Mouse (Mus musculus) cerebellum, adult 11 months (tissue): Measurements from ENCODE around the gene Myod1.
A peak's percentile ranks its signal among the peaks of the same experiment; 100 is the strongest.

ENCODE experiments used
- DNase-seq: peaks from one replicate; pipeline ENCODE4 v3.0.0; 2022

Gene Myod1

GRCm38 (mm10) chr7:46376172-46377007 is at the start of gene Myod1:
Gene Myod1 (plus strand): TSS chr7:46376474.
- DNase-seq = no peak

GRCm38 (mm10) chr7:46327896-46328295 is 48.4 kb upstream of the Myod1 start:
- no peak for DNase-seq

- no peak for DNase-seq
These were observed 38.9 kb upstream of the Myod1 start for GRCm38 (mm10) chr7:46337397-46337796.

- no peak for DNase-seq
These were observed 36.5 kb upstream of the Myod1 start for GRCm38 (mm10) chr7:46339818-46340217.

- DNase-seq = no peak
These were observed 36.0 kb upstream of the Myod1 start for GRCm38 (mm10) chr7:46340295-46340694.

GRCm38 (mm10) chr7:46341471-46341870 is 34.8 kb upstream of the Myod1 start:
- no peak for DNase-seq

GRCm38 (mm10) chr7:46347692-46348091 is 28.6 kb upstream of the Myod1 start:
- DNase-seq = no peak

GRCm38 (mm10) chr7:46348813-46349212 is 27.5 kb upstream of the Myod1 start:
- no peak for DNase-seq

- DNase-seq = no peak
These were observed 26.1 kb upstream of the Myod1 start for GRCm38 (mm10) chr7:46350119-46350702.

- DNase-seq = no peak
These were observed 23.5 kb upstream of the Myod1 start for GRCm38 (mm10) chr7:46352748-46353147.

GRCm38 (mm10) chr7:46353216-46353615 is 23.1 kb upstream of the Myod1 start:
- DNase-seq = no peak

- no peak for DNase-seq
These were observed 22.4 kb upstream of the Myod1 start for GRCm38 (mm10) chr7:46353875-46354274.

- DNase-seq = no peak
These were observed 14.5 kb upstream of the Myod1 start for GRCm38 (mm10) chr7:46361776-46362175.

GRCm38 (mm10) chr7:46364154-46364553 is 12.1 kb upstream of the Myod1 start:
- DNase-seq = no peak

GRCm38 (mm10) chr7:46365810-46366209 is 10.5 kb upstream of the Myod1 start:
- DNase-seq = no peak

- no peak for DNase-seq
These were observed 5.2 kb upstream of the Myod1 start for GRCm38 (mm10) chr7:46371104-46371503.

GRCm38 (mm10) chr7:46377008-46377346 is 703 bp downstream of the Myod1 start:
- DNase-seq = no peak

- DNase-seq = no peak
These were observed 1.8 kb downstream of the Myod1 start for GRCm38 (mm10) chr7:46378123-46378522.

- DNase-seq = peak; percentile 41
These were observed 2.7 kb downstream of the Myod1 start for GRCm38 (mm10) chr7:46378983-46379382.

GRCm38 (mm10) chr7:46380625-46381024 is 4.4 kb downstream of the Myod1 start:
- no peak for DNase-seq

- DNase-seq = no peak
These were observed 11.2 kb downstream of the Myod1 start for GRCm38 (mm10) chr7:46387430-46387829.

GRCm38 (mm10) chr7:46389456-46390085 is 13.3 kb downstream of the Myod1 start:
- no peak for DNase-seq

GRCm38 (mm10) chr7:46390226-46390625 is 14.0 kb downstream of the Myod1 start:
- DNase-seq = no peak

GRCm38 (mm10) chr7:46391701-46392100 is 15.4 kb downstream of the Myod1 start:
- DNase-seq = no peak
